17 mouse cellular contexts compared by ENCODE assay signal in the genomic region with DNA sequence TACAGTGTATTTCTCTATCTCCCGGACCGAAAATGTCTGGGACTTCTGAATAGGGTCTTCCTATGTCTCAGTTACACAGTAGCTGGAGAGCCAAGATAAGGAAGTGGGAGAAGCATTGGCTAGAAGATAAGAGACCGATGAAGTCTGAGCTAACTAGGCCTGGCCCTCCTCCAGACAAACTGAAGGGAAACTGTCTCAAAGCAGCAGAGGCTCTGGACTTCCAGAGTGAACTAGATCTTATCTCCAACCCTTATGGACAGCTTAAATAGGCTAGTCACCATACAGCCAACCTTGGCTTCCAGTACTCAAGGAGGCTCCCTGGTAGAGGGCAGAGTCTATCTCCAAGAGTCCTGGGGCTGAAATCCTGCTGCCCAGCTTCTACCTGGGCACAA. TPM values are rescaled to one million over a fixed set of nuclear protein-coding genes. Genes with fewer than 3 reads are reported as not detected.
A peak's percentile ranks its signal among the peaks of the same experiment; 100 is the strongest.
DNase-seq lines count a peak whose midpoint lies in the region; ATAC-seq and TF ChIP-seq lines count a peak whose summit lies in the region.
"Had no signal": no experiment of that assay in that cellular context is flagged by ENCODE, and none has a peak within 500 bp of the region (broad histone marks: within the 10 kb centered on the region; RNA-seq: fewer than 3 reads in every experiment).

No protein-coding gene starts in this region.

- no peaks in the 10 kb centered on the region for H3K27me3 ChIP-seq in intestine, embryonic 15.5 days (replicated peaks)
- H3K27me3 ChIP-seq in intestine, postnatal 0 days (replicated peaks; ENCODE audit: control insufficient read depth, insufficient read depth, low read length): no peaks in the 10 kb centered on the region
- no peaks in the 10 kb centered on the region for H3K27me3 ChIP-seq in liver, embryonic 12.5 days (replicated peaks)

- ATAC-seq in intestine, embryonic 15.5 days: peak; percentile 36; the same call in 1 of the 2 replicates
- ATAC-seq in intestine, postnatal 0 days: no peak
- ATAC-seq in liver, embryonic 12.5 days: peak; percentile 97

- no peaks in the 10 kb centered on the region for H3K4me1 ChIP-seq in intestine, embryonic 15.5 days (replicated peaks)
- H3K4me1 ChIP-seq in intestine, postnatal 0 days (replicated peaks; ENCODE audit: control insufficient read depth, insufficient read depth, low read length): no peaks in the 10 kb centered on the region
- peaks cover 34% of the 10 kb centered on the region for H3K4me1 ChIP-seq in liver, embryonic 12.5 days
- H3K4me1 ChIP-seq: embryonic facial prominence, embryonic 10.5 days; forebrain, embryonic 10.5 days; midbrain, embryonic 10.5 days had no signal

- TF ChIP-seq CTCF in intestine, postnatal 0 days (IDR thresholded peaks at IDR 0.05; ENCODE audit: low read depth): no peak

- H3K9ac ChIP-seq in intestine, embryonic 15.5 days: no peak overlapping the region
- no peak overlapping the region for H3K9ac ChIP-seq in intestine, postnatal 0 days (ENCODE audit: low read depth, low read length)
- H3K9ac ChIP-seq in liver, embryonic 12.5 days: peak overlapping the region; percentile 52

- no peak overlapping the region for H3K4me3 ChIP-seq in intestine, embryonic 15.5 days (replicated peaks)
- H3K4me3 ChIP-seq in intestine, postnatal 0 days (ENCODE audit: low read depth, low read length): no peak overlapping the region
- H3K4me3 ChIP-seq in liver, embryonic 12.5 days: peak overlapping the region; percentile 10; the same call in 1 of the 2 replicates
- H3K4me3 ChIP-seq: embryonic facial prominence, embryonic 10.5 days; forebrain, embryonic 10.5 days; midbrain, embryonic 10.5 days had no signal

- peaks cover 56% of the 10 kb centered on the region for H3K36me3 ChIP-seq in intestine, embryonic 15.5 days
- H3K36me3 ChIP-seq in intestine, postnatal 0 days (ENCODE audit: control insufficient read depth, insufficient read depth): peaks cover 85% of the 10 kb centered on the region
- H3K36me3 ChIP-seq in liver, embryonic 12.5 days: peaks cover 100% of the 10 kb centered on the region

- H3K27ac ChIP-seq in intestine, embryonic 15.5 days: no peak overlapping the region
- no peak overlapping the region for H3K27ac ChIP-seq in intestine, postnatal 0 days (ENCODE audit: low read depth, low read length)
- H3K27ac ChIP-seq in liver, embryonic 12.5 days: peak overlapping the region; percentile 93
- H3K27ac ChIP-seq: embryonic facial prominence, embryonic 10.5 days; forebrain, embryonic 10.5 days; midbrain, embryonic 10.5 days had no signal

- H3K9me3 ChIP-seq in intestine, embryonic 15.5 days: no peaks in the 10 kb centered on the region
- H3K9me3 ChIP-seq in intestine, postnatal 0 days (ENCODE audit: control insufficient read depth): no peaks in the 10 kb centered on the region
- no peaks in the 10 kb centered on the region for H3K9me3 ChIP-seq in liver, embryonic 12.5 days (replicated peaks)
- H3K9me3 ChIP-seq: embryonic facial prominence, embryonic 10.5 days; forebrain, embryonic 10.5 days; midbrain, embryonic 10.5 days had no signal

- H3K4me2 ChIP-seq in intestine, embryonic 15.5 days (replicated peaks): no peak overlapping the region
- no peak overlapping the region for H3K4me2 ChIP-seq in intestine, postnatal 0 days (replicated peaks; ENCODE audit: low read depth)
- peak overlapping the region; percentile 61 for H3K4me2 ChIP-seq in liver, embryonic 12.5 days

- 84% methylated on average over 3 of the region's 3 CpGs for WGBS in intestine, embryonic 15.5 days
- WGBS in intestine, postnatal 0 days: 76% methylated on average over 3 of the region's 3 CpGs
- 23% methylated on average over 3 of the region's 3 CpGs for WGBS in liver, embryonic 12.5 days (ENCODE audit: insufficient replicate concordance)

- peak; percentile 81 for DNase-seq in c-Kit-positive CD71-positive TER-119-positive erythroid progenitor cells, embryonic 14.5 days (ENCODE audit: low spot score)
- peak; percentile 36 to 59 for DNase-seq in spleen, postnatal 36 days (ENCODE audit: low spot score in 2 of 2)
- no peak for DNase-seq in right cerebral cortex, postnatal 10 days (ENCODE audit: low spot score in 2 of 2)
- no peak for DNase-seq in thymus, postnatal 36 days
- DNase-seq: adrenal gland, postnatal 36 days; cerebellum, adult 2 months; gastrocnemius, postnatal 36 days; heart, postnatal 10 days; kidney, postnatal 4 days; layer of hippocampus, postnatal 36 days; right cerebral cortex, adult 18-20 months had no signal

RNA-seq across cellular contexts. Expression of a gene that starts 16.7 kb away (rescaled TPM):
- polyA plus RNA-seq in intestine, embryonic 15.5 days (2015; fragmentation: Nextera tagmentation; extraction: Ambion mirVana): 198 TPM in 2 replicates
- polyA plus RNA-seq in intestine, postnatal 0 days (2015; fragmentation: Nextera tagmentation; extraction: Ambion mirVana): 79.9 and 85.0 TPM in 2 replicates
- 129 and 131 TPM in 2 replicates for polyA plus RNA-seq in liver, embryonic 12.5 days (2016; fragmentation: Nextera tagmentation; extraction: Ambion mirVana)

RNA-seq across cellular contexts. Expression of a gene that starts 34.2 kb away (rescaled TPM):
- 57.6 and 62.7 TPM in 2 replicates for polyA plus RNA-seq in intestine, embryonic 15.5 days (2015; fragmentation: Nextera tagmentation; extraction: Ambion mirVana)
- 19.3 and 21.1 TPM in 2 replicates for polyA plus RNA-seq in intestine, postnatal 0 days (2015; fragmentation: Nextera tagmentation; extraction: Ambion mirVana)
- polyA plus RNA-seq in liver, embryonic 12.5 days (2016; fragmentation: Nextera tagmentation; extraction: Ambion mirVana): 79.5 and 83.4 TPM in 2 replicates

Comparison
In these comparisons a context has a peak if more than half of its experiments do, and no peak if none do; other contexts are left out.
1. DNase-seq: peak in c-Kit-positive CD71-positive TER-119-positive erythroid progenitor cells, embryonic 14.5 days (single experiment) and spleen, postnatal 36 days (2 of 2); none in right cerebral cortex, postnatal 10 days (0 of 2) and thymus, postnatal 36 days (0 of 2).